Mouse (Mus musculus) lung, adult 18-20 months (tissue): ENCODE measurements around the gene Fbxo40.

Experiments used
- DNase-seq, 2 experiments: peaks; one replicate each; pipeline ENCODE4 v3.0.0; 2022; ENCODE audit warnings: mixed read lengths in 2 of 2

Gene Fbxo40

DNA sequence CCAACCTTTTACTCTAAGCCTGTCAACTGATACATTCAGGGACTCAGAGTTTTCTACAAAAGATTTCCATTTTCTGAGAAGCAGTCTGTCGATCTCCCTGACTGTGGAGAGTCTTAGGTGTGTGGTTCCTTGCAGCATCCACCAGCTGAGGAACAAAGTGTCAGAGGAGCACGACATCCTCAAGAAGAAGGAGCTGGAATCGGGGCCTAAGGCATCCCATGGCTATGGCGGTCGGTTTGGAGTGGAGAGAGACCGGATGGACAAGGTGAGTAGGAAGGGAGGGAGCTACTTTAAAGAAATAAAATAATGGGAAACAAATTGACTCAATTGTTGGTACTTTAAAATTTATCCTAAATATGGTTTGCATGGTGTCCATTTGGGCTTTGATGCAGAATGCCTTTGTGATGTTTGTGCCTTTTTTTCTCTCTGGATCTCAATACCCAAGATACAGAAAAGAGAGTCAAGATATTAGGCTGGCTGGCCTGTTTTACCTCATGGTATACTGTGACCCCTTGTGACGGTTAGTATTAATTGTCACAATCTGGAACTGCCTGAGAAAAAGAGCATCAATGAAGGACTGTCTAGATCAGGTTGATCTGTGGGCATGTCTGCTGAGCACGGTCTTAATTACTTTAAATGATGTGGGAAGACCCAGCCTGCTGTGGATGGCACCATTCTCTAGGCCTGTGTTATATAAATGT lies 43.7 kb downstream of the Fbxo40 start:
- no peak for DNase-seq

DNA sequence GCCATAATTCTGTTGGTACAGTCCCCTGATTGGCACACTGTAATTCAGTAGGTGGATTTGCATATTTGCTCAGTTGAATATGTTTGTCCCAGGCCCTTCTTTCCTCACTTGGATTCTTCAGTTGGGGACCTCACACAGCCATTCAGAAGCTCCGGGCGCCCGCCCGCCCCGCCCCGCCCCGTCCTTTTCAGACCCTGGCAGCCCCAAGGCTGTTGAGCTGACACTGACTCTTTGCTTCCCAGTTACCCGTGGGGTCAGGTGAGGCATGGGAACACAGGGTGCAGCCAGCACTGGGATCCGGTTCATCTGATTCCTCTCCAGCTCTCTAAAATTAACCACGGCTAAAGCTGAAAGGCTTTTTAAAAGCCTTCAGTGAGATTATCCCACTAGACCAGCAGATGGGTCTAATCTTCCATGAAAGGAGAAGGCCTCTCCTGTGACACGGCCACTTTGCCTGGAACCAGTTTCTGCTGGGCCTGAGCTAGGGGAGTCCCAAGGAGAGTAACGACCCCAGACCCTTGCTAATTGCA lies 45.3 kb downstream of the Fbxo40 start:
- no peak for DNase-seq

DNA sequence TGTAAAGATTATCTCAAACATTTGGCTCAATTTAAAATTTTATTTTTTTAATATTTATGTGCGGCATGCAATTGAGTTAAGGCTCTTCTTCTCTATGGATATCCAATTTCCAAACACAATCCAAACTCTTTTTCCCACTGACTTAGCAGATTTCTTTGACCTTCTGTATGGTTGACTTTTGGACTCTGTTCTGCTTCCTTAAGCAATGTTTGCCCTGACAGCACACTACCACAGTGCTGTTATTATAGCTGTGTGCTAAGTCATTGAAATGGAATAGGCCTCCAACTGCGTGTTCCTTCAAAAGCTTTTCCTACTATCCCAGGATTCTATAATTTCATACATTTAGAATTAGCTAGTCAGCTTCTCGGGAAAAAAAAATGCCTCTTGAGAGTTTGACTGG lies 46.7 kb downstream of the Fbxo40 start:
- no peak for DNase-seq

DNA sequence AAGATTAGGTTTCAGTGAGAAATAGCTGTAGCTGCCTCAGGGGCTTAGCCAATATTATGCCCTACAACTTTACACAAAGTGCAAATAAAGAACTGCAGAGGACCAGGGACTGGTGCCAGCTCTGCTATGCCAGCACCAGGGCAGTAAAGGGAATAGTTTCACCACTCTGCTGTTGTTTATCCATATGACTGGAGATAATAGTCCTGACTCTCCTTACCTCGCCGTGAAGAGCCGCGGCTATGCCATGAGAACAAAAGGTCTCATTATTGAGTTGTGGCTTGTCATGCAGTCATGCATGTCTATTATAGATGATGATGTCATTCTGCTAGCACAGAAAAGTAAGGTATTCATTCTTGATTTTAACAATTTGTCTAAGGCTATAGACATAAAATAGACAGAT lies 48.4 kb downstream of the Fbxo40 start:
- DNase-seq = no peak

DNA sequence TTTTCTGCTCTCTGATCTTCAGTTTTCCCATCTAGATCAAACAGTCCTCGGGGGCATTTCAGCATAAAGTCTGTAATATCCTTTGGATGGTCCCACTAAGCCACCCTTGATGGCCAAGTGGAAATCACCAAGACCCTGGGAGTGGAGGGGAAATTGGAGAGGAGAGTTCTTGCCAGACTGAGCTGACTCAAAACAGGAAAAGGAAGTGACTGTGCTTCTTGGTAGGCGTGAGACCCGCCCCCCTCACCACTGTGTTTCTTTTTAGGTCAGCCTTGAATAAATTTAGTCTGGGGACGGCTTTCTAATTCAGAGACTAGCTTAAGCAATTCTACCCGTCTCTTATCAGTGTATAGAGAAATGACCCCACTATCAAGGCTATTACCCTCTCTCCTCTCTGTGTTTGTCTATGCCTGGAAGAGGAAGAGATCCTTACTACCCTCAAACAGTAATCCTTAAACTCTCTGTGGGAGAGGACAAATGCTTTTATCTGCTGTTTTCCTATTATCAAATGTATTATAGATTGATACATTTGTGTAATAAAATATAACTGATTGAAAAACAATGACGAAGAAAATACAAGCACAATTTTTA lies 49.0 kb downstream of the Fbxo40 start:
- DNase-seq = peak in 1 of 2 experiments; percentile 37

DNA sequence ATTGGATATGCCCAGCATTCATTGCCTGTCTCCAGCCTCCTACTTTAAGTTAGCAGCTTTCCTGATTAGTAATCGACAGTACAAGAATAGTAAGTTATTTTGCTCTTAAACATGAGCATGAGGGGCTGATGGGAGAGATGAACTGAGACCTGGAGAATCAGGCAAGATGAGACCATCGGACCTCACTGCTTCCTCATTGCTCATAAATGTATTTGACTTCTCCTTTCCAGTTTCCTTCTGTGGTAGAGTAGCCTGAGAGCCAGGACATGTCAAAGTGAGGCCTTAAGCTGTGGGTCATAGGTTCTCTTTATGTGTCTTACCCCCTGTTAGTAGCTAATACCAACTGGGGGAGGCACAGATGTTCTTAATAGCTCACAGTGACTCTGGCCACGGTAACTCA lies 54.5 kb downstream of the Fbxo40 start:
- no peak for DNase-seq

DNA sequence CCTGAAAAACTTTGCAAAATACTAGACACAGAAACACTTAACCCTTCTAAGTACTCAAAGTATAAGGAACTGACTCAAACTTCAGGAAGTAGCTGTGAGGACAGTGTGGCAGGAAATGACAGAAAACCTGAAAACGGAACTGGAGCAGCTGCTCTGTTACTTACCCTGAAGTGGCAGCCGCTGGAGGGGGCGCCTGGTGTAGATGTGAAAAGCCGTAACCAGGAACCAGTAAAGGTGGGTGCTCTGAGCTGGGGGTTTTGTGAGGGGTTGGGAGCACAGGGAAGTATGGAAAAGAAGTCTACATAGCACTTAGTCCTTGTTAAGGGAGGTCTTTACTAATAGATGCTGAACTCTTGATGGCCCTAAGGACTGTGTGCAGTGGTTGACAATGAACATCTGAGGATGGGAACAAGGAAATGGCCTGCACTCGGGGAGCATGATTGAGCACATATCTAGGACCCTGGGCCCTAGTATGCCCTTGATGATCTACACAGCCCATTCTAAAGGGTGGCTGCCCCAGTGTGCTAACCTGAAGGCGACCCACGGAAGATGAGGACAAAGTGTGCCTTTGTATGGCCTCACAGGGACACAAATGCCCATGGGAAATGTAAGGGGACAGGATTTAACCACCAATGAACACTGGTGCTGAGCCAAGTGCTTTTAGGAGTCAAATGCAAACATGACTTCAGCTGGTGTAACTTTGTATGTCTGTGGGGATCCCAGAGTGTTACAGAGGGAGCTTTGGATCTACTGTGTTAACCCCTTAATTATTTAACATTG lies 55.2 kb downstream of the Fbxo40 start, which contains the start of gene Hcls1:
TSS of gene Hcls1 (plus strand) at position 143 of the 780 bp plus-strand sequence.
- peak; percentile 46 to 48 for DNase-seq

DNA sequence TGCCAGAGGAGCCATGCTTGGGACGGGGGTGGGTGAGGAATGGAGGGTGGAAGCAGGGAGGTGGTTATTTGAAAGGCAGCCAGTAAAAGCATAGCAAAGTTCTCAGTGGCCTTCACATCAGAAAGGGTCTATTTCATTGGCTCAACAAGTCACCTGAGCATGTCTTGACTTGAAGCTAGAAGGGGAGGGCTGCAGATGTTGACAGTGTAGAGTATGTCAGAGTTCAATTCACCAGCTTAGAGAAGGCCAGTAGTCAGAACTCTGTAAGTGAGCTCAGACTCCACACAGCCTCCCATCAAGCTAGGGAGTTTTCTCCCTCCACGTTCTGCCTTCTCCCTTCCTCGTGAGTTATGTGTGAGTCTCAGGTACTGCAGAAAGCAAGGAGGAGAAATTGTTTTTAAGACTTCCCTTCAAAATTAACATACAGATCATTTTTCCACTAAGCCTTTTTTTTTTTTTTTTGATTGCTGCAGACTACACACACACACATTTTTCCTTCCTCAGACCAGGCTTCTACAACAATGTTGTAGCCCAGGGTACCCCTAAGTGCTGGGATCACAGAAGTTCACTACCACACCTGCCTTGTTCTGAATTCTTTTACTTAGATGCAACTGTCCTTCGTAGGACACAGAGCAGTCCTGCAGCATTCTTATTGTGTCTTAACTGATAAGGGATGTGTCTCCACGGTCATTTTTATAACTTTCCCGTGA lies 56.0 kb downstream of the Fbxo40 start:
- no peak for DNase-seq

DNA sequence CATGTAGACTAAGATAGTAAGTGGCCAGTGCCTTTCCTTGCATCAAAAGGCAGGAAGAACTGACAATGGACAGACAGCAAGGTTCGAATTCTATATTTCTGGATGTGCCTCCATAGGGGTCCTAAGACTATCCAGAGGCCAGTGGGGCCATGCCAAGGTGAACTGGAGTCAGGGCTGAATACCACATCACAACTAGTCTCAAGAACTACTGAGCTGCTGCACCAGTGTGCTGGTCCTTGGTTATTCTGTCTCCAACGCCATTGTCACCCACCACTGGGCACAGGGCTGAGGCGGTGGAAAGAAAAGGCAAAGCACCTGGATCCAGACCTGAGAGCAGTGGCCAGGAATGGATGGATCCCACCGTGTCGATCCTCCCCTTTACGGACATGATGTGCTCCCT lies 57.7 kb downstream of the Fbxo40 start:
- no peak for DNase-seq

DNA sequence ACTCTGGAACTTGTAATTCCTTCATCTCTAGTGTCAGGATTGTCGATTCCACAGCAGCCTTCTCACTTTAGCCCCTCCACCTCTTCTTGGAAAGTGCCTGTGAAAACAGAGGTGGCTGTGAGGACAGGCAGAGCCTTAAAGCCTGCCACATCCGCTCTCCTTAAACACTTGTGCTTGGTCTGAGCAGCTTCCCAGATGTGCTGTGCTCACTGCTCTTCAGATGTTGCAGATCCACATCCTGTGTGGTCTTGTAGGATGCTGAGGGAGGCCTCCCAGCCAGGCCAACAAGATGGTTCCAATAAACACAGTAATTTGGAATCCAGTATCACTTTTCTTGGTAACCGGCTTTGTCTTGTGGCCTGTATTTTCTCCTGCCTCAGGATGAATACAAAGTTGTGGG lies 58.3 kb downstream of the Fbxo40 start:
- DNase-seq = no peak

DNA sequence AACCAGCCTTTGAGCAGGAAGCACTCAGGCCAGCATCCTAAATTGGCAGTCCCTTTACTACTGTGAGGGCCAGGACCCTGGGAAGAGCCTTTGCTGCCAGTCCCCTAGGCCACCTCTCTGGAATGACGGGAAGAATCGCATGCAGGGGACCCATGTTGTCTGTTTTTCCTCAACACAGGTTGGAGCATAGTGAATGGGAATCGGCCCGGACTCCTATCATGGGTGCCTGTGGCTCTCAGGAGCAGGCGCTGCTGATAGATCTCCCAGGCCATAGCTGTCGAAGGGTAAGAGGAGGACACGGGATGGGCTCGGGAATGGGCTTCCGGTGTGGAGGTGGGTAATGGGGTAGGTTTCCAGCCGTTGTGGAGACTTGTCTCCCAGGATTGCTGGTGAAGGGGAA lies 58.9 kb downstream of the Fbxo40 start:
- DNase-seq = no peak

DNA sequence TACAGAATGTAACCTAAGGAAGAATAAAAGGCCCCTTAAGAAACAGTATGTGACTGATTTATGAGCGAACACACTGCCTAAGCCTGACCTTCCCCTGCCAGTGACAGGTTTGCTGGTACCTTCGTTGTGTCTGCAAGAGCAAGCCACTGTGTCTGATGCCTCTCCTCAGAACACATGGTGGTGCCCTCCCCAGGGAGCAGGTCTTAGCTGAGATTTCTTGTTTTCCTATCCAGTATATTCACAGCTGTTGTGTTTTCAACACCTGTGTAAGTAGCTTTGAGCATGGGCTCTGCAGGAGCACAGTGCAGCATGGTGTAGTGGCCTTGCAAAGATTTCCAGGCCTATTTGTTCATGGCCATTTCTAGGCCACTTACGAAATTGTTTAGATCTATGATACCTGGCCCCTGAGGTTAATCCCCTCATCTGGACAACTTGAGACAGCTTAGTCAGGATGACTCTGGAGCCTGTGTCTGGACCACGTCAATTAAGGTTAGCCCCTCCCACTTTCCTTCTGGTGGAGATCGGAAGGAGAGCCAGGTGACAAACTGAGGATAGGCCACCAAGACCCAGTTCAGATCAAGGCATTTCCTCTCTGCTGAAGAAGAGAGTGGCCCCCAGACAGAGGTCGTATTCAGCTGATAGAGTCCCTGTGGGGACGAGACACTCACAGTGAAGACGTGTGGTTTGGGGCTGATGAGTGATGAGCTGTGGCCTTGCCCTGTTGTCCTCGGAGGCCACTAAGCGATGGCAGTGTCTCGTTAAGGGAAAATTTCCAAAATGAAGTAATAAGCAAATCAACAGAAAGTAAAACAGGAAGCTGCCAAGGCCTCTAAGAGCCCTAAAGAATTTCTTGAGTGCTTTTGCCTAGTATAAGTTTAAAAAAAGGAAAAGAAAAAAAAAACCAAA lies 59.8 kb downstream of the Fbxo40 start:
- DNase-seq = no peak

DNA sequence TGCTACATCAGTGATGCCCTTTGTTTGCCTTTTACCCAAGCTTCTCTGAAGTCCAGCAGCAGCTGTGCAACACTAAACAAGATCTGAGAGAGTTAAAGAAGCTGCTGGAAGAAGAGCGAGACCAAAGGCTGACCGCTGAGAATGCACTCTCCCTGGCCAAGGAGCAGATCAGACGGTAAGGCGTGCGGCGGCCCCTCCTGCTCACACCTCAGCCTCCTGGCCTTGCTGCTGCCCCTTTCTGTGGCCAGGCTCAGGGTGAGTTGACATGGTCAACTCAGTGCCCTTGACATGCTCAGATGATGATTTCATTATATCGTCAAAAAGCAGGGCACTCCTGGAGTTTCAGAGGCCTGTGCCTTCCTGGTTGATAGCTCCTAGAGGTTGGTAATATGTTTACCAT lies 61.1 kb downstream of the Fbxo40 start:
- no peak for DNase-seq

DNA sequence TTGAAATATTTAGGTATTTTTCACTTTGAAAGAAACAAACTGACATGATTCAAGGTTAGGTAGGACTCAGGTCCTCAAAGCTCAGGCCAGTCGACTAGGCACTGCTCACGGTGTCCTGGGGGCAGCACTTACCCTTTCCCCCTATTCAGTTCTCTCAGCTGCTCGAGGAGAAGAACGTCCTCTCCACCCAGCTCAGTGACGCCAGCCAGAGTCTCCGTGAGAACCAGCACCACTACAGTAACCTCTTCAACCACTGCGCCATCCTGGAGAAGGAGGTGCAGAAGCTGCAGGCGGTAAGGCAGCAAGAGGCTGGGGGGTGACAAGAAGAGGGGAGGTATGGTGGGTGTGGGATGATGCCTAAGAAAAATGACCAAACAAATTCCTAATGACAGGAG lies 62.2 kb downstream of the Fbxo40 start:
- DNase-seq = no peak

DNA sequence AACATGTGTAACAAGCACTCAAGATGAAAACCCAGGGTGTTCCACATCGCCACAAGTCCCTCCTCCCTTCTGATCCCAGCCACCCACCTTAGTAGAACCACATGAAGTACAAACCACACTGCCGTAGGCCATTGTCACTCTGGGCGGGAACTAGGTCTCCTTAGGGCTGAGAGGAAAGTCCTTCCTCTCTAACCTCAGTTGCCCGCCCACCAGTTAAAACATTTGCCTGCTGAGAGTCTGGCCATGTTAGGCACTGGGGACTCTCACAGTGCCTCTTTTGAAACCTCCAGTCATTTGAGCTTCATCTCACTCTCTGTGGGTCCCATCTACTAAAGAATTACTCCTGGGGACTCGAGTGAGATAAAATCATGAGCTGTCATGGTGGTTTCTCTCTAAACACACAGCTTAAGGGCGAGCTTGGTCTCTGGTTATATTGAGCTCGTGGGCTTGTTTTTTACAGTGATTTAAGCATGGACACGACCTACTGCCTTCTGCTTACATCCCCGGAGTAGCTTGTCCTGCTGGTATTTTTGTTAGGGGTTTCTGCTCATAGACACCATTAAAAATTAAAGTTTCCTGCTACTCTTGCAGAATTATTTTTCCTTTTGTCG lies 62.7 kb downstream of the Fbxo40 start:
- DNase-seq = no peak

DNA sequence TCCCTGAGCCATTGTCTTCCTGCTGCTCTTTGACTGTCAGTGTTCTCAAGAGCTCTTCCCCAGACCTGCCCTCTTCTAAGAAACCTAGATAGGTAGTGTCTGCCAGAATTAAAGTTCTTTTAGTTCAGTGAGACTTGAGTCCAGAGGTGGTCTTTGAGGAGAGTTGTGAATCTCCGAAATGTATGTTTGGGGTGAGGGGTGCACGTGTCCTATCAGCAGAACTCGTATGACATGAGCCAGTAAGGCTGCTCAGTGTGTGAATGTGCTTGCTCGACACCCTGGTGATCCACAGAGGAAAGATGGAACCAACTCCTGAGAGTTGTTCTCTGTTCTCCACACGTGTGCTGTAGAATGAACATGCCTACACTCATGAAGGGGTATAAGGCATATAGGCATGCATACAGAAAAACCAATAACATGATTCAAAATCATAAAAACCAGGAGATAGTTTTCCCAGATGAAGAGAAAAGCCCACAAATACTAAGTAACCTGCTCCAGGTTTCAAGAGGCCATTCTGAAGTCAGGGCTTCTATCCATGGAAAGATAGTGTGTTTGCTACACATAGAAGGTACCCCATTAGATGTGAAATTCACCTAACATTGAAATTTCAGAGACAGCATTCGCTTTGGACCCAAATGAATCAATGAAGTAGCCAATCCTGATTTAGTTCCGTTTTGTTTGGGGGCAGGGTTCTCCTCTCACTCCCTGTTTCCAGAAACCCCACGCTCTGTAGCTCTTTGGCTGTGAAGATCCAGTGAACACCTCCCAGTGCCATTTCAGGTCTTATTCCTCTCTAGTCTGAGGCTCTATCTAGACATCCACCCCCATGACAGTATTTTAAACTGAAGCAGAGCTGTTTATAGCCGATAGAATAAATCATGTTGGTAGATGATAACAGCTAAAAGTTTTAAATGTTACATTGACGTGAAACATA lies 63.5 kb downstream of the Fbxo40 start:
- DNase-seq = no peak

DNA sequence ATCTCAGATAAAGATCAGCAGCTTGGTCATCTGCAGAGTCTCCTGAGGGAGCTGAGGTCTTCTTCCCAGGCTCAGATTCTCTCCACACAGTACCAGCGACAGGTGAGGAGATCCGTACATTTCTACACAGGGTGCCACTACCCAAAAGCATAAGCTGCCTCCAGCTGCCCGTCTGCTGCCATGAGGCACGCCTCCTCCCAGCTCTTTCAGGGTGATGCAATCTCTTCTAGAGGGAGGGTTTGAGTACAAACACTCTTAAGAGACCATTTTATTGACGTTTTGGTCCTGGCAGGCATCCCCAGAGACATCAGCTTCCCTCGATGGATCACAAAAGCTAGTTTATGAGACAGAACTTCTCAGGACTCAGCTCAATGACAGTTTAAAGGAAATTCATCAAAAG lies 64.5 kb downstream of the Fbxo40 start:
- DNase-seq = peak; percentile 56 to 63

DNA sequence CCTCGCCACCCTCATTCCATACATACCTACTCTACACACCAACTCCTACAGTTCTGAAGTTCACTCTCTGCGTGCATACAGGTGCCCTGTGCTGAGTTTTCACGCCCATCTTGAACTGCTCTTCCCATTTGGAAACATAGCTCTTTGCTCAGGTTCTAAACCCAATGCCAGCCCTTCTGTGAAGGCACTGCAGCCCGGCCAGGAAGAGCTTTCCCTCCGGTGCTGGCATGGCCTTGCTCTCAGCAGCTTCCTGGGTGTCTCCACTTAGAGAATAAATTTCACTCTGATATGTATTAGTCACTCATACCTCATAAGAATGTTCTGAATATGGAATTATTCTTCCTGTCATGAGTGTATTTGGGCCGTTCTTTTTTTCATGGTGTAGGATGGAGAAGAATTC lies 64.9 kb downstream of the Fbxo40 start:
- DNase-seq = no peak

DNA sequence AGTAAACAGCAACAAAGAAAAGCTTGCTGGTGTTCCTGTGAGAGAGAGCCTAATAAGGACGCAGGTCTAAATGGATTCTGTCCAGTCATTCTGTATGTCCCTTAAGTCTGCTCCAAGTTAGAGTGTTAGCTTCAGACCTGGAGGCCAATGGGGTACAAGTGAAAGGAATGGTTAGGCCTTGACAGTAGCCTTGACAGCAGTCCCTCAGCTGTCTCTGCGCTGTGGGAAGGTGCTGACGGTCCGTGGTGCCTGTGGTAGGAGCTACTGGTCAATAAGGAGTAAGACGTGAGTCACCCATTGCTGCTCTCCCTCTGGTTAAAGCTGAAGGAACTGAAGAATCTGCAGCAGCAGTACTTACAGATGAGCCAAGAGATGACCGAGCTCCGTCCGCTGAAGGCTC lies 66.0 kb downstream of the Fbxo40 start:
- DNase-seq = no peak

DNA sequence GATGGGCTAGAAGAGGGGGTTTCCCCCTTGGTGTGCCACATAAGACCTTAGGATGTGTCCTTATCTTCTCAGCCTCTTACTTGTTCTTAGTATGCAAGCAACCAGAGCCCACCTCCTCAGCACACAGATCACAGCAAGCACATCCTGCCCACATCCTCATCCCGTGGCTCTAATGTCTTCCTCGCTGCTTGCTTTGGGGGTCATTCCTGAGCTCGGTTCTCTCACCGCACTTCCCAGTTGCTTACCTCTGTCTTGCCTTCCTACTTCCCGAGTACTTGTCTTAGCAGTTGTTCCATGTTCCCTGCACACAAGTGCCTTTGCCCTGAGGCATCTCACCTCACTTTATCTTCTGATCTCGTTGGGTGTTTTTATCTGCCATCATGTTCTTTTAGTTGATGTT lies 68.3 kb downstream of the Fbxo40 start:
- no peak for DNase-seq
